Mouse (Mus musculus): ENCODE measurements at regions not wholly inside any gene's neighbourhood (a gene's known extent, or its start where the extent isn't known, plus 50 kb on each side); places are given as distances from the start of the nearest gene placed in this dataset.

GRCm38 (mm10) chr1:189077861-189078260 lies 70.2 kb upstream of the Kctd3 start:
- TF ChIP-seq CTCF (IDR thresholded peaks at IDR 0.05; ENCODE audit: low read depth, low read length) (no peak), POLR2A (IDR thresholded peaks at IDR 0.05; ENCODE audit: extremely low read depth, insufficient read depth, low read length) (no peak)
